Mouse (Mus musculus) cerebral cortex, adult 2 months (tissue): ENCODE data around the gene Olfr196.

Source experiments
- WGBS: fragments of 180-500 bp; shearing (Covaris S2); methylation state at CpG from one replicate; pipeline ENCODE4 v1.1.7; 2018; 5-methylcytosine and 5-hydroxymethylcytosine counted together

Olfr196 gene

DNA sequence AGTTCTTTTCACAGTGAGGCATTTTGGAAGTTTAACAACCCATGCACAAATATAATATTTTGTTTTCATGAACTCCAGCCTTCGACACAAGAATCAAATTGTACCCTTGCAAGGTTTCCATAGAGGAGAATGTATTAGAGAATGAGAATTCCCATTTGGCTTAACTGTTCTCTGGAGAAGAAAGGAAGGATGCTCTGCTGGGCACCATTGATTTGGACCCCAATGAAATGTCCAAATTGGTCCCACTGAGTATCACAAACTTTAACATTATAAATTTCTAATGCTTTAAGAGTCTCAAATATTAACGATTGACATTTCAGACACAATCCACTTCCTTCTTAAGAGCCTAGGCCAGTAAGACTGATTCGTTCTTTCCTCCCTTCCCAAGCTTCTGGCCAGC, at the start of gene Olfr196:
Gene Olfr196, minus strand, starts transcription at position 101 of the 400 bp plus-strand sequence.
- 78% methylated on average over 3 of the region's 3 CpGs for WGBS

DNA sequence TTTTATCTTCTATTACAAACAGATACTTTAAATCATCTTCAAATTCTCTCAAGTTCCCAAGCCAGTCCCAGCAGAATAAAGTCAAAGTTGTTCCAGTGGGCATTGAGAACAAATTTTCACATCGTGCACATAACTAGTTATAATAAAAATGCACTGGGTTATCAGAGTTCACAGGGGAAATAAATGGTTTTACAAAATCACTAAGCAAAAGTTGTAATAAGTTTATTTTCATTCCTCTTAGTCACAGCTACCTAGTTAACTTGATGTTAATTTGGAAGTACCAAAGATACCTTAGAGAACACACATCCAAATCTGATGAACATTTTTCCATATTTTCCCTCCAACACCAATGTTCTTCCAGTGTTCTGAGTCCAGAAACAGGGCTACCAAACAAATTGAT, 49.4 kb upstream of the Olfr196 start, which contains the start of gene Olfr199:
Gene Olfr199, minus strand, starts transcription at position 101 of the 400 bp plus-strand sequence.
- 74% methylated on average over 1 of the region's 1 CpGs for WGBS

DNA sequence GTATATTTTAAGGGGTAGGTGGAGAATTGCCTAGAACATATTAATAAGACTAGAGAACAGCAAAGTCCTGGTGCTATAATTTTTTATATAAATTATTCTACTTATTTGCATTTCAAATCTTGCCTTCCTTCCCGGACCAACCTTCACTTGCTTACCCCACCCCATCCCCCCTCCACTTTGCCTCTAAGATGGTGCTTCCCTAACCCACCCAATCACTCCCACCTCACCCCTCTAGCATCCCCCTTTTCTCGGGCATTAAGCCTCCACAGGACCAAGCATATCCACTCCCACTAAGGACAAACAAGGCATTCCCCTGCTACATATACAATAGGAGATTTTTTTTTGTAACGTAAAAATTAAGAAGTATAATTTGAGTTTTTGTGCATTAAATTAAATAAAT, 47.6 kb upstream of the Olfr196 start:
- WGBS = 74% methylated on average over 3 of the region's 3 CpGs

DNA sequence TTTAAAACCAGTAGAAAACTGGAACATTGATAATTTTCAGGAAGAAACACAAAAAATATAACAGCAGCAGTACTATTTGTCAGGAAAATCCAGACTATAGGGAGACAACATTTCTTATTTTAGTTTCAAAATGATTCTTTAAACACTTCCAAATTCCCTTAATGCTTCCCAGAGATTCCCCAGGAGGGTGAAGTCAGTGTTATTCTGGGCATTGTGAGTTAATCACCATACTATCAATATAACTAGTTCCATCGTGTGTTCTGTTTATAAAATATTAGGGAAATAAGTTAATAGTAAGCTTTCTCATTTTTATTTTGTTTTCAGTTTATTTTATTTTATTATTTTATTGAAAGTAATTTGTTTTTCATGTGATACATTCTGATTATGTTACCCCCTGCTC, 33.2 kb upstream of the Olfr196 start, which contains the start of gene Olfr198:
Gene Olfr198, minus strand, starts transcription at position 101 of the 400 bp plus-strand sequence.
- 61% methylated on average over 1 of the region's 1 CpGs for WGBS

- WGBS = 87% methylated on average over 2 of the region's 2 CpGs
These were observed 18.3 kb downstream of the Olfr196 start for GRCm38 (mm10) chr16:59151996-59152395.

GRCm38 (mm10) chr16:59146746-59147145, 23.5 kb downstream of the Olfr196 start, which contains the start of gene Olfr195:
TSS of gene Olfr195 (plus strand) at chr16:59147046.
- 90% methylated on average over 1 of the region's 1 CpGs for WGBS

DNA sequence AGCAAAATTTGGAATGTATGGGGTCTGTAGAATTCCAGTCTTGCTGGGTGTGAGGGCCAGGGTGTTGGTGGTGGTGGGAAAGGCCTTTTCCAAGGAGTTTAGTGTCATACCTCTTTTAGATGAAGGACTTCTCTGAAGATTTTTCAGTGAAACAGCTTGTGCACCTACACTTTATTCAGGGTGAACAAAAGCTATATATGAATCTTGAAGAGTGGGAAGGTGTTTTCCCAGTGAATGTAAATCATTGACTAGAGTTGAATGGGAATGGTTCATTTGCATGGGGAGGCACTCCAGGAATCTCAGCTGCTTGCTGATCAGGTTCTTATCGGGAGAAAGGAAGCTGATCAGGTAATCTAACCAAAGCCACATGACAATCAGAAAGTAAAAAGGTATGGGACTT, 39.5 kb downstream of the Olfr196 start:
- 51% methylated on average over 1 of the region's 1 CpGs for WGBS

DNA sequence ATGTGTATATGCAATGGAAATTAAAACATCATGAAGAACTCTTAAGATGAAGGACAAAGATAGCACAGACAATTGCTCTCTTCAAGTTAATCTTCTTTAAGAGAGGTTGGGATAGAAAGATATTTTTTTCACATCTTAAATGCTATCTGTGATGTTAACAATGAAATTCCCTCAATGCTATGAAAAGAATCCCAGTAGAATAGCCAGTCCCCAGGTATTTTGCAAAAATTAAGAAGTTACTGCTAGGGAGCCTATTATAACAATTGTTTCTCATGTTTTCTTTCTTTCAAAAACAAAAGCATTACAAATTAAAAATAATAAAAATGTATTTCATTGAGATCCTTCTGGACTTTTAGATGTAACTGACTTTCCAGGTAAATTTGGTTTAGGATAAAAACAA, 49.3 kb downstream of the Olfr196 start, which contains the start of gene Olfr194:
Gene Olfr194, minus strand, starts transcription at position 101 of the 400 bp plus-strand sequence.

